Mouse (Mus musculus) limb, embryonic 10.5 days (tissue): ENCODE measurements around the gene Msmo1. TPM values are rescaled to one million over a fixed set of nuclear protein-coding genes. Genes with fewer than 3 reads are reported as not detected.

ENCODE experiments used
- DNase-seq: peaks from one replicate; pipeline ENCODE4 v3.0.0-alpha.2; 2017; ENCODE audit warnings: low spot score
- H3K27ac ChIP-seq: fragments of 300-500 bp; sonication (generic); 2 replicates; pipeline ENCODE4 v1.5.1; 2016; ENCODE audit warnings: mild to moderate bottlenecking
- H3K27me3 ChIP-seq: fragments of 300-500 bp; sonication (generic); 2 replicates; pipeline ENCODE4 v1.6.1; 2016; ENCODE audit warnings: low read depth, mild to moderate bottlenecking; ENCODE audit not compliant: poor library complexity, severe bottlenecking
- H3K36me3 ChIP-seq: fragments of 300-500 bp; sonication (generic); 2 replicates; pipeline ENCODE4 v1.6.1; 2016; ENCODE audit warnings: mild to moderate bottlenecking, moderate library complexity
- H3K4me1 ChIP-seq: fragments of 300-500 bp; sonication (generic); 2 replicates; pipeline ENCODE4 v1.6.1; 2016
- H3K4me3 ChIP-seq: fragments of 300-500 bp; sonication (generic); 2 replicates; pipeline ENCODE4 v1.5.1; 2016; ENCODE audit warnings: mild to moderate bottlenecking, moderate library complexity
- H3K9me3 ChIP-seq: fragments of 300-500 bp; sonication (generic); replicated peaks from 2 replicates; pipeline ENCODE4 v1.6.1; 2016; ENCODE audit warnings: mild to moderate bottlenecking
- WGBS: fragments of 180-500 bp; shearing (Covaris S2); methylation state at CpG from one replicate; pipeline ENCODE4 v1.1.7; 2016; 5-methylcytosine and 5-hydroxymethylcytosine counted together
- polyA plus RNA-seq: library from polyadenylated mRNA; unstranded; fragments of >200 nt; fragmentation: Nextera tagmentation; extraction: Ambion mirVana; gene quantifications from 2 replicates; pipeline ENCODE4 v1.2.1, GENCODE M21; 2016

Msmo1 gene
- polyA plus RNA-seq, 1 experiment from 2014 or later = 150 TPM

DNA sequence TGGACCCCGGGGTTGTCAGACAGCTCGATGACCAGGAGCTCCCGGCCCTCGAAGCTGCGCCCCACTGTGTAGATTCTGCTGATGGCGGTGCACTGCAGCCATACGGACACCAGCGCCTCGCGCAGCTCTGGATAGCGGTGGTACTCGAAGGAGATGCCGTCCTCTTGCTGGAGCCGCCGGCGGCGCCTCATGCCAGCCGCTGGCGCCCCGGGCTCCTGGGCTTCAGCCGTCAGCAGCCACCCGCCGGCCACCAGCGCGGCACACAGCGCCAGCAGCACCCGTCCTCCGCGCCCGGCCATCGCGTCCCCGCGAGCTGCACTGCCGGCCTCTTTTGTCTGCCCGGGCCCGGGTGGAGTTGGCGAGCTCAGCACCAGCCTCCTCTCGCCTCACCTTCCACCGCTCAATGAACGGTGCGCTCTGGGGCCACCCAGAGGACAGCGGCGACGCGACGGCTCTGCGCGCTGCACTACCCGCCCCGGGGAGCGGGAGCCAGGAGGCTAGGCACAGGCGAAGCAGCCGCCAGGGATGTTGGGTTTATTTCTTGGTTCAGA, 40.9 kb downstream of the Msmo1 start, which contains the start of gene Cpe:
Gene Cpe (minus strand): TSS at position 404 of the 551 bp plus-strand sequence.
- under 1% methylated on average over 46 of the region's 54 CpGs for WGBS
- DNase-seq = peak; percentile 90
- Histone ChIP-seq H3K4me3 (peak within 1 kb of the TSS; percentile 79), H3K36me3 (no peaks in the 10 kb centered on the region), H3K27me3 (peaks cover 16% of the 10 kb centered on the region), H3K27ac (peak within 1 kb of the TSS; percentile 96), H3K9me3 (no peaks in the 10 kb centered on the region), H3K4me1 (peaks cover 7% of the 10 kb centered on the region; the same call in 1 of the 2 replicates)

DNA sequence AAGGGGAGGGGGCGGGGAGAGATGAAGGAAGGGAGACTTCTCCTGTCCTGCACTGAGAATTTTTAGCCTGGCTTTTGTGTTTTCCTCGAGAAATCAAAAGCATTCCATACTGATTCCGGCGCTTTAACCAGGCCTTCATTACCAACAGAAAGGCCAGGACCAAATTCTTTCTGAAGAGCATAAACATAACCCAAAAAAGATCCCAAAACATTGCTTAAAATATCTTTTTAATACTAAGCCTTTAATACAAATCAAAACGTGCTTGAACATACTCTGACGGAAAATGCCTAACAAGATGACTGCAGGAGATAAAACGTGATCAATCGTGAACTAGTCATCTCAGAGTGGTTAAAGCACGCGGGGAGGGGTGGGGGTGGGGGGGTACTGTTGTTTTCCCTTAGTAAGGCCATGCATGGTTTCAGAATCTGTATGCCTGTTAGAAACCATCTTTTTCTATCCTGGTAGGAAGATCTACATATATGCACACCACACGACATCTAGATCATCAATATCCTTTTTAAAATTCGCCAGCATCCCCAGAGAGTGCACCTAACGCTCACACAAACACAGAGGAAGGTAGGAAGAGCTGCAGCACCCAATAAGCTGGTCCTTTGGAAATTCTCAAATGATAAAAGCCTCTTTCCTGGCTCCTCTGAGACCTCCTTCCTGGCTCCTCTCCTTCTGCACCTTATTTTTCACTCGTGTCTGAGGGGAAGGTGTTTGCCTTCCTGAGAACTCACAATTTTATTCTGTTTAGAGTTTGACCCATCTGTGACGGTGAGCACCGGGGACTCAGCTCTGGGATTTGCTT, 41.8 kb downstream of the Msmo1 start:
- no peak for DNase-seq

DNA sequence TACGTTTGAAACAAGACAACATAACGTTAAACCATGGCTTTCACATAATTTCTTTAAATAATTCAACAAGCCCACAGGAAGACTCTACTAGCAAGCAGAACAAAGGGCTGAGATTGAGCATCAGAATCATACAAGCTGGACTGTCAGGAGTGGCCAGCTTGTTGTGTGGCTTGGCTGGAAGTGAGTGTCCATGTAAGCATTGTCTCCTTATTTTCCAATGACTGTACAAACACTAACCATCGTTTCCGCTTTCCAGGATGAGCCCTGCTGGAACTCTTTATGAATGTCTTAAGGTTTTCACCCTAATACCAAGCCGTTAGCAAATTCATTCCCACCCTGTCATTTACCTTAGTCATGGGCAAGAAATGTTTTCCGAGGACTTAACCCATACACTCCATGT, 42.7 kb downstream of the Msmo1 start:
- no peak for DNase-seq
- no peak overlapping the region for H3K4me3 ChIP-seq
- no peaks in the 10 kb centered on the region for H3K9me3 ChIP-seq
- H3K4me1 ChIP-seq = peaks cover 7% of the 10 kb centered on the region; the same call in 1 of the 2 replicates
- H3K27me3 ChIP-seq = peaks cover 16% of the 10 kb centered on the region
- no peak overlapping the region for H3K27ac ChIP-seq
- no peaks in the 10 kb centered on the region for H3K36me3 ChIP-seq
- 95% methylated on average over 6 of the region's 6 CpGs for WGBS

More for the DNA sequence above, 41.8 kb downstream of the Msmo1 start:
- Histone ChIP-seq H3K36me3 (no peaks in the 10 kb centered on the region), H3K27me3 (peaks cover 16% of the 10 kb centered on the region), H3K27ac (peak overlapping the region; percentile 96), H3K4me3 (peak overlapping the region; percentile 79), H3K4me1 (peaks cover 7% of the 10 kb centered on the region; the same call in 1 of the 2 replicates), H3K9me3 (no peaks in the 10 kb centered on the region)
- 15% methylated on average over 16 of the region's 16 CpGs for WGBS

DNA sequence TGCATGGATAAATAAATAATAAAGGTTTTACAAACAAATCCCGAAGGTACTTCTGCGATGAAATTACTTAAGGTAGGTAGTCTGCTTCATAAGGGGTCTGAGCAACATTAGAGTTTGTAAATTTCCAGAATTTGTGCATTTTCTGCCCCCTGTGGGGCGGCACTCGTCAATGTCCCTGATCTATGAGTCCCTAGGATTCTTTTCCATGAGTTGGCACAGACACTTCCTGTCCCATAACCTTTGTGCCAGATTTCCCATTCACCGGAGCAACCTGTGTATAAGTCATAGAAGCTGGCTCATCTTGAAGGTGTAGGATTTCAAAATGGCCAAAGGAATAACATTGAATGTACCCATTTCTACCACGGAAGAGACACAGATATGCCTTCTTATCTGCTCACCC, 43.3 kb downstream of the Msmo1 start:
- Histone ChIP-seq H3K36me3 (no peaks in the 10 kb centered on the region), H3K4me3 (no peak overlapping the region), H3K4me1 (peaks cover 7% of the 10 kb centered on the region; the same call in 1 of the 2 replicates), H3K27ac (no peak overlapping the region), H3K27me3 (peaks cover 16% of the 10 kb centered on the region), H3K9me3 (no peaks in the 10 kb centered on the region)
- 92% methylated on average over 6 of the region's 6 CpGs for WGBS
- DNase-seq = no peak

DNA sequence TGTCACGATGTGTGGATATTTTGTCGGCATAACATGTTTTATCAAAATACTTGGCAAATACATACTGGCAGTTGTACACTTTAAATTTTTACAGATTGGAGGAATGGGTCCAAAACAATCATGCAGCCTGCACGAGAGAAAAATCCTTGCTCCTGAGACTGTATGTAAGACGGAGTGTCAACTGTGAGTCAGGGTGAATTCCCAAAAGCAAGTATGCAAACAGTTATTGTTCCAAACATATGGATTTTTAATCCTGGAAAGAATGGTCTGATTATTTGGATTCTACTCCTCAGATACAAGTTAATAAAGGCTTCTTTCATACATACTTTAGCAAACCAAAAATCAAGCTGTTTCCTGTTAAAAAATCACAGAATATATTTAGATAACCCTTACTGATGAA, 44.9 kb downstream of the Msmo1 start:
- 94% methylated on average over 4 of the region's 4 CpGs for WGBS
- Histone ChIP-seq H3K4me3 (no peak overlapping the region), H3K36me3 (no peaks in the 10 kb centered on the region), H3K4me1 (peaks cover 7% of the 10 kb centered on the region; the same call in 1 of the 2 replicates), H3K9me3 (no peaks in the 10 kb centered on the region), H3K27me3 (peaks cover 5% of the 10 kb centered on the region), H3K27ac (no peak overlapping the region)
- no peak for DNase-seq

DNA sequence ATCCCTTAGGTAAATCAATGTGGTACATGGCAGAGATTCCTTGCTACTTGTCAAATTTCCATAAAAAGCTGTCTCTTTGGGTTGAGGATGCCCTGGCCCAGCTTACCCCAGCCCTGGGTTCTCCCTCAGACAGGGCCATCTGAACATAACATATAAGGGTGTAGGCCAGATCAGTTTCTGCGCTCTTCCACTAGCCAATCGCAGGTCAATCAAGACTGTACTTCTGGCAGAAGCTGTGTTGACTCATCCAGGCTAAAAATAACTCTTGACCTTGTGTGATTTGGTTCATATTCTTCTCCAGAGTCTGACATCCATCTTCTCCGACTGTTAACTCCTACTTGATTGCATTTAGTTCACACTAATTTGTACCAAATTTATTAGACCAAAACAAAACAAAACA, 45.4 kb downstream of the Msmo1 start:
- Histone ChIP-seq H3K4me1 (peaks cover 7% of the 10 kb centered on the region; the same call in 1 of the 2 replicates), H3K27ac (no peak overlapping the region), H3K9me3 (no peaks in the 10 kb centered on the region), H3K4me3 (no peak overlapping the region), H3K27me3 (no peaks in the 10 kb centered on the region), H3K36me3 (no peaks in the 10 kb centered on the region)
- 77% methylated on average over 3 of the region's 3 CpGs for WGBS
- no peak for DNase-seq

DNA sequence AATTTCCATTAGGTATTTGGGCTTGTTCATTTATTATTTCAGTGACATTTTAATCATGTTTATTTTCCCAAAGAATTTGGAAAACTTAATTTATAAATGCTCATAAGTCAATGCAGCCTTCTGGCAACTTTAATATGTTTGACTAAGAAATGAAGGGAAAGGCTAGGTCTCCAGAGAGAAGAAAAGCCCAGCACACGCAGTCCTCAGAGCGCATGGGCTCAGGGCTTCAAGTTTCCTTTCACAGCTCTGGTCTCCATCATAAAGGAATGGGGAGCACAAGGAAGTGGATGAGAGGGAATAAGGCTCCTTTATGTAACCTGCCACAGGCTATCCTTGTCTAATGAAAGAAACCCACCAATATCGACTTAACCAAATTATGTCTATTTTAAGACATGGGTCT, 51.1 kb downstream of the Msmo1 start:
- no peaks in the 10 kb centered on the region for H3K9me3 ChIP-seq
- no peaks in the 10 kb centered on the region for H3K4me1 ChIP-seq
- H3K27me3 ChIP-seq = no peaks in the 10 kb centered on the region
- no peak overlapping the region for H3K4me3 ChIP-seq
- H3K36me3 ChIP-seq = no peaks in the 10 kb centered on the region
- no peak overlapping the region for H3K27ac ChIP-seq
- WGBS = 88% methylated on average over 3 of the region's 3 CpGs
- no peak for DNase-seq

DNA sequence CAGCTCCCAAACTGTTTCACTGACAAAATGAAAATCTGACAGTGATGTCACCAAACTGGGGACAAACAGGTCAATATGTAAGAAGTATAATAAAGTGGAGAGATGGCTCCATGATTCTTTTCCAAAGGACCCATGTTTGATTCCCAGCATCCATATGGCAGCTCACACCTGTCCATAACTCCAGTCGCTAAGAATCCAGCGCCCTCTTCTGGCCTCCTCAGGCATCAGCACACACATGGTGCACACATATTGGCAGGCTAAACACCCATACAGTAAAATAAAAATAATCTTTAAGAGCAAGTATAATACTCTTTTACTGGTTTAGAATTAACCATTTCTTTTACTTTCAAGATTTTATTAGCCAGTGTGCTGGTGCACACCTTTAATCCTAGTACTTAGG, 57.2 kb downstream of the Msmo1 start:
- 79% methylated on average over 2 of the region's 2 CpGs for WGBS
- H3K4me3 ChIP-seq = no peak overlapping the region
- H3K4me1 ChIP-seq = peaks cover 4% of the 10 kb centered on the region; the same call in 1 of the 2 replicates
- H3K36me3 ChIP-seq = no peaks in the 10 kb centered on the region
- no peak overlapping the region for H3K27ac ChIP-seq
- DNase-seq = no peak
- no peaks in the 10 kb centered on the region for H3K9me3 ChIP-seq
- no peaks in the 10 kb centered on the region for H3K27me3 ChIP-seq

DNA sequence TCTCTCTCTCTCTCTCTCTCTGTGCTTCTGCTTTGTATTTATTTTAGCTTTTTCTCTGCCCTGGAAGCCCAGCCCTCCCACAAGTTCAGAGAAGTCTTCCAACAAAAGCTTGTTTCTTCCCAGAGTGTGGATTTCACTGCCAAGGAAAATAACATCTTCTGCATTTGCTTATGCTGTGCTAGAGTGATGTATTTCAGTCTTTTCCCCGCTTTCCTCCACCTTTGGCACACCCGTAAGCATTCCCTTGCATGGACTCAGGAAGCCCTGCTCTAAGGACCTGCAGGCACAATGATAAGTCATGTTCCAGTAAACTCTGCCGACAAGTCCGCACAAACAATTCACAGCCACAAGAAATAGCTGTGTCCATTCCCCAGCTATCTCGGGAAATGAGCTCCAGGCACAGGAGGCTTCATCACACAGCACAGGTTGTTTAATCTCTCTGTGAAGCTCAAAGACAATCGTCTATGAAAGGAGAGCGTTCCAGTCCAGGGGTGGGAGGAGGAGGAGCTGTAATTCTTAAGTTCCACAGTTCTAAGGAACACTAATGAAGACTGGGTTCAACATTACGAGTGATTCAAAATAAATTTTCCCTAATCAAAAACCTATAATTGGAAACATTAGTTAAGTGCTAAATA, 58.5 kb downstream of the Msmo1 start:
- Histone ChIP-seq H3K4me1 (peaks cover 4% of the 10 kb centered on the region; the same call in 1 of the 2 replicates), H3K4me3 (no peak overlapping the region), H3K36me3 (no peaks in the 10 kb centered on the region), H3K9me3 (no peaks in the 10 kb centered on the region), H3K27me3 (no peaks in the 10 kb centered on the region), H3K27ac (no peak overlapping the region)
- no peak for DNase-seq
- WGBS = 86% methylated on average over 8 of the region's 8 CpGs

DNA sequence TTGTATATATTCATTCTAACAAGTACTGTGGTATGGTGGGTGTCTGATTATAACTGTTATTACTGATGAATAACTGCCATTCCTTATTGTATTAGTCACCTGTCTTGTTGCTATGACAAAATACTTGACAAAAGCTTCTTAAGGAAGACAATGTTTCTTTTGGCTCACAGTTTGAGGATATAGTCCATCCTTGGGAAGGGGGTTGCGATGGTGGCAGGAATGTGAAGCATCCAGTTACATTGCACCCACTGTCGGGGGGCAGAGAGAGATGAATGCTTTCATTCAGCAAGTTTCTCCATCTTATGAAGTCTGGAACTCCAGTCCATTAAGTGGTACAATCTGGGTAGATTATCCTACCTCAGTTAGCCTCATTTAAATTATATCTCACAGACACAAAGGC, 60.7 kb downstream of the Msmo1 start:
- H3K4me3 ChIP-seq = no peak overlapping the region
- no peaks in the 10 kb centered on the region for H3K27me3 ChIP-seq
- 85% methylated on average over 2 of the region's 2 CpGs for WGBS
- no peaks in the 10 kb centered on the region for H3K36me3 ChIP-seq
- no peak for DNase-seq
- no peaks in the 10 kb centered on the region for H3K9me3 ChIP-seq
- H3K27ac ChIP-seq = no peak overlapping the region
- peaks cover 4% of the 10 kb centered on the region; the same call in 1 of the 2 replicates for H3K4me1 ChIP-seq

DNA sequence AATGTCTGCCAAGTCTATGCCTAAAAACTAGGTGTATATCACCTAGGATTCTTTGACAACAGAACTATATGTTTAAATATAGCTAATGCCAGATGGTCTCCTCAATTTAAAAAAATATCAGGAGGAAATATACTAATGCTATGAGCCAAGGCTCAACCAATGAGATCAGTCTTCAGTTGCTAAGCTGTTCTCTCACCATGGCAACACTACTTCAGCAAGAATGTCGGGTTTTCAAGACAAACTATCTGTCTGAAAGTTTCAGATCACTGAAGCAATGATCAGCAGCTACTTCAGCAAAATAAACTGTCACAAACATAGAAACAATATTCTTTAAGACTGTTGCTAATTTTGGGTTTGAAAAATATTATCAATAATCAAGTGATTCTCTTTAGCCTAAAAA, 61.7 kb downstream of the Msmo1 start:
- Histone ChIP-seq H3K9me3 (no peaks in the 10 kb centered on the region), H3K27me3 (no peaks in the 10 kb centered on the region), H3K4me1 (peaks cover 4% of the 10 kb centered on the region; the same call in 1 of the 2 replicates), H3K4me3 (no peak overlapping the region), H3K27ac (no peak overlapping the region), H3K36me3 (no peaks in the 10 kb centered on the region)
- DNase-seq = no peak
- 67% methylated on average over 1 of the region's 1 CpGs for WGBS
